ENCODE assay signal across 12 mouse cellular contexts in the genomic region with DNA sequence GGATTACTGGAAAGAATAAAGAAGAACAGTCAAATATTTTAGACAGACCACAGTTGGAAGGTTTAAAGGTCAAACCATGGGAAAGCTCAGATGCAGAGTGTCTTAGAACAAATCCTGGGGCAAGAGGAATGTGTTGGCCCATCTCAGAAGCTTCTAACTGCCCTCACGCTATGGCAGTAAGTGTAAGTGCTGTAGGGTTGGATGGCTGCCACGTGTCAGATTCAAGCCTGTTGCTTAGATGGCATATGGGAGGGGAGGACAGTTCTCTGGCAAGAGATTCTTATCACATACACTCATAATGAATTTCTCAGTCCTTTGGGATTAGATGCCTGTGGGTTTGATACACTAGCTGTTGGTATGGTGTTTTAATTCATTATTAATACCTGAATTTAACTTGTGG.
DNase-seq lines count a peak whose midpoint lies in the region.
"Had no signal": no experiment of that assay in that cellular context is flagged by ENCODE, and none has a peak within 500 bp of the region (broad histone marks: within the 10 kb centered on the region; RNA-seq: fewer than 3 reads in every experiment).

No protein-coding gene starts in this region.

- DNase-seq in adrenal gland, postnatal 36 days, result peak; percentile 4 to 8
- DNase-seq in adrenal gland, adult 2 months, result no peak
- peak; percentile 13 for DNase-seq in kidney, postnatal 10 days
- no peak for DNase-seq in kidney, adult 8-10 months
- peak; percentile 31 for DNase-seq in Muller cell, postnatal 12 days (ENCODE audit: inconsistent ontology term)
- peak; percentile 59 to 71 for DNase-seq in cerebellum, postnatal 10 days
- DNase-seq in adipocyte (ENCODE audit: low spot score), result no peak
- no peak for DNase-seq in embryo, embryonic 9.5 days (ENCODE audit: extremely low spot score)
- DNase-seq: B cell, adult 2 months; heart, postnatal 14 days; kidney, adult 9 months; thymus, postnatal 36 days had no signal

Comparison
In these comparisons a context has a peak if more than half of its experiments do, and no peak if none do; other contexts are left out.
1. DNase-seq: peak in adrenal gland, postnatal 36 days (2 of 2), kidney, postnatal 10 days (single experiment), Muller cell, postnatal 12 days (single experiment) and cerebellum, postnatal 10 days (2 of 2); none in adrenal gland, adult 2 months (single experiment), kidney, adult 8-10 months (0 of 2), adipocyte (single experiment) and embryo, embryonic 9.5 days (single experiment).